Mouse (Mus musculus): ENCODE data around the gene Spi1.
"Not testable (repeated sequence)": the region's sequence is repeated elsewhere in the genome, so short reads cannot be mapped to it uniquely, and the experiment has no call there.

Gene Spi1

GRCm38 (mm10) chr2:91081775-91082695, at the start of gene Spi1:
Gene Spi1, plus strand, starts transcription at chr2:91082390.
- no peak for DNase-seq

GRCm38 (mm10) chr2:91033000-91033399, 49.2 kb upstream of the Spi1 start:
- no peak for DNase-seq

DNA sequence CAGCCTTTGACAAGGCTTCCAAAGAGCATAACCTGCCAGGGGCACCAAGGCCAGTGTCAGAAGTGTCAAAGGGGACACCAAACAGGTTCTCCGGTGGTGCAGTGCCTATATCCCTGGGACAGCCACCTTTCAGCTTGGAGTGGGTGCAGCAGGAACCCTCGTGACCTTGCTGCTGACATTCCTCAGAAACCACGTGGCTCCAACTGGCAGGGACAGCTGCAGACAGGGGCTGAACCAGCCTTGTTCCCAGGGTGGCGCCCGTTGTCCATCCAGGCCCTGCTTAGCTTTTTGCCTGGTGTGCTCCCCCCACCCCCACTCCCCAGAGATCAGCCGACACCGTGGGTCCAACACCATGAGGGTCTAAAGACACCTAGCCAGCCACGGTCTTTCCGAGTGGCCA, 46.8 kb upstream of the Spi1 start, which contains the start of gene Rapsn:
Rapsn (plus strand) TSS at position 236 of the 400 bp plus-strand sequence.
- peak; percentile 59 to 84 for DNase-seq

GRCm38 (mm10) chr2:91041786-91042185, 40.4 kb upstream of the Spi1 start:
- no peak for DNase-seq

DNA sequence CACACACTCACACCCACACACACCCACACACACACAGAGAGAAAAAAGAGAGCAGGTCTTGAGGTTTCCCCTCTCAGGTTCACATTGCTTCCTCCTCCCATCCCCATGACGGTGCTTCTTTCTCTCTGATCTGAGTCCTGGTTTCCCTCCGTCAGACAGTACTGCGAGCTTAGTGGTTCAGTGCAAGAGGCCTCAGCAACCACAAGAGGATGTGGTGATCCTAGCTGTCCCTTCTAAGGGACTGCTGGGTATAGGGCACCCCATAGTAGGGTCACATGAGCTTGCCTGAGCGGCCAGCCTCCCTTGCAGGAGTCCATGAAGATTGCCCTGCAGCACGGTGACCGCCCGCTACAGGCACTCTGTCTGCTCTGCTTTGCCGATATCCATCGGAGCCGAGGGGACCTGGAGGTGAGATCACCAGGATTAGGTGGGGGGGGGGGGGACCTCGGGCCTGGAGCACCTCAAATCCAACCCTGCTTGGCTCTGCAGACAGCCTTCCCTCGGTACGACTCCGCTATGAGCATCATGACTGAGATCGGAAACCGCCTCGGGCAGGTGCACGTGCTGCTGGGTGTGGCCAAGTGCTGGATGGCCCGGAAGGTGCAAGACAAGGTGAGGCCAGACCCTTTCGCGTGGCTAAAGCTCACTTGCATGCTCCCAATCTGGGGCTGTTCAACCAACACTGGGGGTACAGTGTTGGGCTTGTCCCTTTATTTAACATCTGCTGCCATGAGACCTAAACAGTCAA, 39.4 kb upstream of the Spi1 start:
- DNase-seq = no peak

DNA sequence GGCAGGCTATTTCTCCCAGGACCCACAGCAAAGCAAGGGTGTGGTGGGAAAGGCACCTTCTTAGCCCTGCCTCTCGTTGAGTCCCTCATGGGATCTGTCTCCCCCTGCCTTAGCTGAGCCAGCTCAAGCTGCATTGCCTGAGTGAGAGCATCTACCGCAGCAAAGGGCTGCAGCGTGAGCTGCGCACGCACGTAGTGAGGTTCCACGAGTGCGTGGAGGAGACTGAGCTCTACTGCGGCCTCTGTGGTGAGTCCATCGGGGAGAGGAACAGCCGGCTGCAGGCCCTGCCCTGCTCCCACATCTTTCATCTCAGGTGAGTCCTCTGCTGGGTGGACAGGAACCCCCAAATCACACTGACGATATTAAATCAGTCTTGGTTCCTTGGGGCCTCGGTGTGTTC, 37.5 kb upstream of the Spi1 start:
- no peak for DNase-seq

DNA sequence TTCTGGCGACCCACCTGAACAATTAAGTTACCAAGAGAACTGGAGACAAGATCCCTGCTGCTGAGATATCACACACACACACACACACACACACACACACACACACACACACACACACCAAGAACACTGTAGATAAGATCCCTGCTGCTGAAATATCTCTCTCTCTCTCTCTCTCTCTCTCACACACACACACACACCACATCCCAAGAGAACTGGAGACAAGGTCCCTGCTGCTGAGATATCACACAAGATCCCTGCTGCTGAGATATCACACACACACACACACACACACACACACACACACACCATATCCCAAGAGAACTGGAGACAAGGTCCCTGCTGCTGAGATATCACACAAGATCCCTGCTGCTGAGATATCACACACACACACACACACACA, 36.4 kb upstream of the Spi1 start:
- not testable (repeated sequence) for DNase-seq

GRCm38 (mm10) chr2:91047359-91047758, 34.8 kb upstream of the Spi1 start:
- peak; percentile 21 to 60 for DNase-seq

GRCm38 (mm10) chr2:91051917-91052316, 30.3 kb upstream of the Spi1 start:
- DNase-seq = no peak

- DNase-seq = no peak
Observed at GRCm38 (mm10) chr2:91052752-91053151, 29.4 kb upstream of the Spi1 start.

DNA sequence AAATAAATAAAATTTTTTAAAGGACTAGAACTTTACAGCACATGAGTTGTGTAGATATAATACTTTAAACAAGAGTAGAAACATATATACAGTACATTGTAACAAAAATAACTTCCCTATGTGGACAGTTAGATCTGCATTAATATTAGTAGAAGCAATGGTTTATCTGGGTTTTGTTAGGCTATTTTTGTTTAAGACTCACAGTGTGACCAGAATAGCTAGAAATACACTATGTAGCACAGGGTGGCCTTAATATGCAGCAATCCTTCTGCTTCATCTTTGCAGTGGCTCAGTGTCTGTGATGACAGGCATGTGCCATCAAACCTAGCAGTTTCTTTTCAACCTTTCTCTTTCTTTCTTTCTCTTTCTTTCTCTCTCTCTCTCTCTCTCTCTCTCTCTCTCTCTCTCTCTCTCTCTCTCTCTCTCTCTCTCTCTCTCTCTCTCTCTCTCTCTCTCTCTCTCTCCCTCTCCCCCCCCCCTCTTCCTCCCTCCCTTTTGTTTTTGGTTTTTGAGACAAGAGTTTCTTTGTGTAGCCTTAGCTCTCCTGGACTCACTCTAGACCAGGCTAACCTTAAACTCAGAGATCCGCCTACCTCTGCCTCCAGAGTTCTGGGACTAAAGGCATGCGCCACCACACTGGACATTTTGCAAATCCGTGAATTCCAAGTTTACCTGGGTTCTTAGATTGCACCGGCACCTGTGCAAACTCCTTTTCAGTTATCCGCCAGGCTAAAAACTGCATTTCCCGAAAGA, 28.8 kb upstream of the Spi1 start:
- no peak for DNase-seq

DNA sequence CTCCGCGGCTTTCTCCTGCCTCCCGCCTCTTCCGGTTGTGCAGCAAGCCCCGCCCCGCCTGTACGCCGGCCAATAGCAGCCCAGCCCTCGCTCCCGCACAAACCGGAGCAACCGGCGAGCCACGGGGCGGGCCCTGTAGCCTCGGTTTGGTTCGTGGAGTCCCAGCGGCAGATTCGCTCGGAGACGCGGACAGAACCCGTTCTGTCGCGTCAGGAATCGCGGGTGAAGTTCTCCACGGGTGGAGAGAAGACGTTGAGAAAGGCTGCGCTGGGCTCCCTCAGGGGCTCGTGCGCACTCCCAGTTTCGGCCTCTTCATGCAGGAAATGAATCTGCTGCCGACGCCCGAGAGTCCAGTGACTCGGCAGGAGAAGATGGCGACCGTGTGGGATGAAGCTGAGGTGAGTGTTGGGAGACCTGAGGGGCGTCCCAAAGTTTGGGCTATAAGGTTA, 28.2 kb upstream of the Spi1 start, which contains the start of gene Psmc3:
Psmc3 (plus strand) TSS at position 76 of the 449 bp plus-strand sequence.
- DNase-seq = peak; percentile 98

- no peak for DNase-seq
Observed at GRCm38 (mm10) chr2:91058435-91058834, 23.8 kb upstream of the Spi1 start.

- DNase-seq = no peak
Observed at GRCm38 (mm10) chr2:91059376-91059775, 22.8 kb upstream of the Spi1 start.

- DNase-seq = peak in 1 of 2 experiments; percentile 56
Observed at GRCm38 (mm10) chr2:91060544-91061355, 21.4 kb upstream of the Spi1 start.

- DNase-seq = peak; percentile 65 to 67
Observed at GRCm38 (mm10) chr2:91061849-91062481, 20.2 kb upstream of the Spi1 start.

DNA sequence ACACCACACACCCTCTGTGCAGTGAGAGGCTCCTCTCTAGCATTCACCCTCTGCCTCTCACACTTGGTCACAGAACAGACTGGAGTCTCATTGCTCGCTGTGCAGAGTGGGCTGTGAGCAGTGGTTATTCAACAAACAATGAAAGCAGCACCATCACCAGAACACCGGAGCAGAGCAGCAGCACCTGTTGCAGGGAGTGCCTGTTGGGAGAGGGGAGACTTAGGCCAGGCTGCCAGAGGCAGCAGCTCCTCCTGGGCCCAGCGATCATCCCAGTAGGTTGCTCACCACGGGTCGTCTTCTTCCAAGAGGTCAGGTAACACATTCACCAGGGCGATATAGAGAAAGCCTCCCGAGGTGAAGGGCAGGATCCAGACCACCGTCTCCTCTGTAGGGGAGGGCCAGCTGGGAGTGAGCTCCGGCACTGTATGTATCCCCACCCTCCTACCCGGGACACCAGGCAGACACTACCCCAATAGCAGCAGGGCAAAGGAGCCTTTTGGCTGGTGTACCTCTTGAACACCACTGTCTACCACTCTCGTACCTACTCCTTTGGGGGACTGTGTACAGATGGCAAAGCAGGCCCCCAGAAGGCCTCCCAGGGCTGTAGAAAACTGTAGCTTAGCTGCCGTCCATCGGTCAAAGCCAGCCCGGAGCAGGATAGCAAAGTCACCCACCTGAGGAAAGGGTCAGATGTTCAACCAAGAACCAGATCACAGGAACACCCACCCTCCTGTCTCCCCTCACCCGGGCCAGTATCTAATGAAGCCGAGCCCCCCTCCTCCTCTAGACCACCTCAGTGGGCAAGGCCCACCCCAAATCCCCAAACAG, 19.2 kb upstream of the Spi1 start:
- DNase-seq = no peak

DNA sequence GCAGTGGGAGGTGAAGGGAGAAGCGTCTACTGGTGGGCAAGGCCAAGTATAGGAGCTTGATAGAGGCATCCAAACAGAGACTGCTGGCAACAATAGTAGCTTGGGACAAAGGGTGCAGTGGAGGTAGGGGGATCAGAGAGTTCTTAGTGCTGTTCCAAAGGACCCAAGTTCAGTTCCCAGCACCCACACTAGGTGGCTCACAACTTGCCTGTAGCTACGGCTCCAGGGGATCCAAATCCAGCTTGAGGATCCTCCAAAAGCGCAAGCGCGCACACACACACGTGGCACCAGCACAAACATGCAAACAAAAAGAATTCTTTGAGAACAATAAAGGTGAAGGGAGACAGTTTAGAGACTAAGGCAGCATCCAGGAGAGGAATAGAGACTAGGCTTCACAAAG, 18.0 kb upstream of the Spi1 start:
- DNase-seq = no peak

DNA sequence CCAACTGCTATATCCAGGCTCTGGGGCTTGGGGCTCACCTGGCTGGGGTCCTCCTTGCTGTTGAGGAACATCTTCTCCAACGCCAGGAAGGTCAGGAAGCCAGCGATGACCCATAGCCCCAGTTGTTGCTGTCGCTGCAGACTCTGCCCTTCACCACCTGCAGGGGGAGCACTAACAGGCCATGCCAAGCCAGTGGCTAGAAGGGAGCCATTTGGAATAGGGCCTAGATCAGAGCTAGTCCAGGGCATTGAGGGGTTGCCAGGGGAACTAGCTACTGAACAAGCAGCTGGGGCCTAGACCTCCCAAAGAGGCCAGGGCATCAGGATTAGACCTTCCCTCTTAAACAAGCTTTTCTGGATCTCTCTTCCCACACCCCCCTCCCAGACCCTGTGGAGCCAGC, 16.6 kb upstream of the Spi1 start:
- DNase-seq = peak; percentile 59 to 68

DNA sequence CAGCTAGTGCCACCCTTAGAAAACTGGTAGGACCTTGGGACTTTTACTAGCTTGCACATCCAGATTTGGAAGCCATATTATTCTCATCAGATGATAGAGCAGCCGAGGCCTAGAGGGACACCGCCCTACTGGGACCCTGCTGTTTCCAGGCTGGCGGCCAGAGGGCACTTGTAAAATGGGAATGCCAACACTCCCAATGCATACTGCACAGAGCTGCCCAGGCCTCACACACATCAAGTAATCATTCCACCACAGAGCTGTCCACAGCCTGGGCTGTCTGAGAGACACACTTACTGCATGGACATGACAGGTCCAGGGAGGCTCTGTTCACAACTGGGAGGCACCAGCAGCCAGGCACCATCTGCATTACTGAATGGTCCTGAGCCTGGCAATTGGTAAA, 15.7 kb upstream of the Spi1 start:
- no peak for DNase-seq
